Mouse (Mus musculus) hindbrain, embryonic 11.5 days (tissue): ENCODE measurements at regions not wholly inside any gene's neighbourhood (a gene's known extent, or its start where the extent isn't known, plus 50 kb on each side); places are given as distances from the start of the nearest gene placed in this dataset.

Experiments
- ATAC-seq: fragments of 200-750 bp; cut with Nextera tagmentation; 2 replicates; pipeline ENCODE4 v1.8.0; 2017; ENCODE audit warnings: mild to moderate bottlenecking, moderate TSS enrichment, moderate library complexity; ENCODE audit not compliant: low FRiP score
- DNase-seq: peaks from one replicate; pipeline ENCODE4 v3.0.0-alpha.2; 2015; ENCODE audit warnings: low spot score
- H3K27ac ChIP-seq: fragments of 300-500 bp; sonication (generic); 2 replicates; pipeline ENCODE4 v1.5.1; 2014; ENCODE audit warnings: mild to moderate bottlenecking, low read depth, low read length
- H3K27me3 ChIP-seq: fragments of 300-500 bp; sonication (generic); 2 replicates; pipeline ENCODE4 v1.6.1; 2014; ENCODE audit warnings: mild to moderate bottlenecking, low read length, moderate library complexity, mixed read lengths; ENCODE audit not compliant: control insufficient read depth, insufficient read depth
- H3K36me3 ChIP-seq: fragments of 300-500 bp; sonication (generic); 2 replicates; pipeline ENCODE4 v1.6.1; 2014; ENCODE audit warnings: mild to moderate bottlenecking, low read length, moderate library complexity, mixed read lengths; ENCODE audit not compliant: control insufficient read depth, insufficient read depth
- H3K4me1 ChIP-seq: fragments of 300-500 bp; sonication (generic); replicated peaks from 2 replicates; pipeline ENCODE4 v1.6.1; 2014; ENCODE audit warnings: low read length, mixed read lengths; ENCODE audit not compliant: control insufficient read depth, insufficient read depth
- H3K4me2 ChIP-seq: fragments of 300-500 bp; sonication (generic); replicated peaks from 2 replicates; pipeline ENCODE4 v1.6.1; 2014; ENCODE audit warnings: mild to moderate bottlenecking, low read depth, low read length
- H3K4me3 ChIP-seq: fragments of 300-500 bp; sonication (generic); 2 replicates; pipeline ENCODE4 v1.5.1; 2014; ENCODE audit warnings: low read depth, low read length
- H3K9ac ChIP-seq: fragments of 300-500 bp; sonication (generic); 2 replicates; pipeline ENCODE4 v1.6.1; 2014; ENCODE audit warnings: low read depth, low read length
- H3K9me3 ChIP-seq: fragments of 300-500 bp; sonication (generic); 2 replicates; pipeline ENCODE4 v1.6.1; 2016; ENCODE audit warnings: low read length; ENCODE audit not compliant: control insufficient read depth
- WGBS: fragments of 180-500 bp; shearing (Covaris S2); extraction: QIAGEN DNeasy Blood & Tissue Kit; methylation state at CpG from one replicate; pipeline ENCODE4 v1.1.7; 2014; 5-methylcytosine and 5-hydroxymethylcytosine counted together

GRCm38 (mm10) chr6:100052955-100053795 is 234.1 kb downstream of the Rybp start:
- Histone ChIP-seq H3K27ac (no peak overlapping the region), H3K4me2 (no peak overlapping the region), H3K9me3 (no peaks in the 10 kb centered on the region), H3K4me1 (no peaks in the 10 kb centered on the region), H3K27me3 (peaks cover 27% of the 10 kb centered on the region), H3K9ac (no peak overlapping the region), H3K36me3 (no peaks in the 10 kb centered on the region), H3K4me3 (no peak overlapping the region)
- ATAC-seq (no peak), DNase-seq (no peak)
- 70% methylated on average over 8 of the region's 8 CpGs for WGBS

- H3K36me3 ChIP-seq = no peaks in the 10 kb centered on the region
- H3K9ac ChIP-seq = no peak overlapping the region
- H3K9me3 ChIP-seq = no peaks in the 10 kb centered on the region
- ATAC-seq = no peak
- no peak overlapping the region for H3K4me2 ChIP-seq
- H3K27me3 ChIP-seq = peaks cover 29% of the 10 kb centered on the region
- WGBS = 83% methylated on average over 4 of the region's 4 CpGs
- no peaks in the 10 kb centered on the region for H3K4me1 ChIP-seq
- no peak overlapping the region for H3K27ac ChIP-seq
- DNase-seq = no peak
- no peak overlapping the region for H3K4me3 ChIP-seq
These were observed 234.9 kb downstream of the Rybp start for GRCm38 (mm10) chr6:100052406-100052805.

DNA sequence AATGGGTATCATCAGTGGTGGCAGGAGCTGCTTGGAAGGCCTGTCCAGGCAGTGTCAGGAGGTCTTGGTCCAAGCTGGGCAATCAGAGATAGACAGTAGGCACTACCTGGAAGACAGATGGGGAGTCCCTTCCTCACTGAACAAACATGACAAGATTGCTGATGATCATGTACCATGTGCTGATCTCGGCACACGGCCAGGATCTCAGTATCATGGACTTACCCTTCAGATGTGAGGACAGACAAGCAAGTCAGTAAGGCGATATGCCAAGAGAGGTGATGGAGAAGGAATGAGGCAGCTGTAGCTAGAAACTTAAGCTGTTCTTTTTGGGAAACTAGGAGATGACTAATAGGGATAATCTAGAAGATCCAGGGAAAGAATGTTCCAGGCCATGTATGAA is 238.2 kb downstream of the Rybp start:
- H3K9ac ChIP-seq = no peak overlapping the region
- no peaks in the 10 kb centered on the region for H3K9me3 ChIP-seq
- no peak overlapping the region for H3K4me3 ChIP-seq
- H3K27ac ChIP-seq = no peak overlapping the region
- DNase-seq (no peak), ATAC-seq (no peak)
- no peaks in the 10 kb centered on the region for H3K36me3 ChIP-seq
- H3K4me1 ChIP-seq = peaks cover 7% of the 10 kb centered on the region; the same call in 1 of the 2 replicates
- 87% methylated on average over 3 of the region's 3 CpGs for WGBS
- peaks cover 47% of the 10 kb centered on the region for H3K27me3 ChIP-seq
- H3K4me2 ChIP-seq = no peak overlapping the region

DNA sequence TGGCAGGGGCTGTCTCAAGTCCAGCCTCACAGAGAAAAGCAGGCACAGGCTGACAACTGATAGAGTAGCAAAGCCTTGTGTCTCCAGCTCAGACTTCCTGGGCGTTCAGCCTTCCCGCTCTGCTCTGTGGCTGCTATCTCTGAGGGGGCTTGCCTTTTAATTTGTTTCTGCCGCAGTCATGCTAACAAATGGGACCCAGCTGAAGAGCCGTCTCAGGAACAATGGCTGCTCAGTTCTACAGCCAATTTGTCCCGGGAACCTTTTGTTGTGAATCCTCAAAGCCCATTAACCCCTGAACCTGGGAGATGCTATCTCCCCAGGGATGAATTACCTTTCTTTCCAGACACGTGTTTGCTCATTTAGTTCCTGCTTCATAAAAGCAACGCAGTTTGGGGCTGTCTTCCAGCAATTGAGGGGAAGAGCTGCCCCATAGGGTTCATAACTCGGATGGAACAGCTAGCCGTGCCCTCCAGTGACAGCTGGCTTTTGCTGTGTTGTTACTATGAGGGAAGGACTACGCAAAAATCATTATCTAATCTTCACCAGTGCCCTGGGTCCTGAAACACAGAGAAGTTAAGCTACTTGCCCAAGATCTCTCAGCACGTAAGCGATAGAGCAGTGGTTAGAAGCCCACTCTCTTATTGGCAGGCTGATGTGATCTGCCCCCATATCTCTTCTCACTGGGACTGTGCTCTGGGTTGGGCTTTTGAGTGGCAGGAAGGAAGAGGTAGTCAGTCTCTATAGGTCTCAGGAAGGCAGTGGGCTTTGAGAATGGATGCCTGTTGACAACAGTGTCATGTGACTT is 240.9 kb downstream of the Rybp start:
- peaks cover 56% of the 10 kb centered on the region for H3K27me3 ChIP-seq

DNA sequence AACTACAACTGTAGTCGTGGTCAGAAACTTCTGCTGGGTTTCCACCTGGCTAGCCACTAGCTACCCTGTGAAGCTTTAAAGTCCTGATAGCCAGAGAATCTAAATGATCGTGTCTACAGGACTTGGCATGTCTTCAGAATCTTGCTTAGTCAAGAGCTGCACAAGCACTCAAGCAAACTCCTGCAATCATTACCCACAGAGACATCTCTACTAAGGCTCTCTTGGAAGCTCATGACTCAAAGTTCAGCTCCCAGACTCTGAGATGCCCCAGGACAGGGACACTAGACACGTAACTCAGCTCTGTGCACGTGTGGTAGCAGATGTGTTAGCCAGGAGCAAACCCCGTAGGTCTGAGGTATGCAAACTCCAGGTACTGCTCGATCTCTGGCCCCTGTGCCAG is 242.2 kb downstream of the Rybp start:
- Histone ChIP-seq H3K4me1 (peaks cover 7% of the 10 kb centered on the region; the same call in 1 of the 2 replicates), H3K27me3 (peaks cover 56% of the 10 kb centered on the region), H3K4me3 (no peak overlapping the region), H3K9me3 (no peaks in the 10 kb centered on the region), H3K4me2 (no peak overlapping the region), H3K27ac (no peak overlapping the region), H3K36me3 (no peaks in the 10 kb centered on the region), H3K9ac (no peak overlapping the region)
- ATAC-seq (no peak), DNase-seq (no peak)
- 84% methylated on average over 6 of the region's 6 CpGs for WGBS

More for the DNA sequence above, 240.9 kb downstream of the Rybp start:
- Histone ChIP-seq H3K9me3 (no peaks in the 10 kb centered on the region), H3K9ac (no peak overlapping the region), H3K4me2 (no peak overlapping the region), H3K4me1 (peaks cover 7% of the 10 kb centered on the region; the same call in 1 of the 2 replicates), H3K36me3 (no peaks in the 10 kb centered on the region), H3K27ac (no peak overlapping the region), H3K4me3 (no peak overlapping the region)
- ATAC-seq (peak; percentile 81), DNase-seq (peak; percentile 75)
- 17% methylated on average over 12 of the region's 12 CpGs for WGBS

GRCm38 (mm10) chr6:100041161-100041560 is 246.1 kb downstream of the Rybp start:
- Histone ChIP-seq H3K9me3 (no peaks in the 10 kb centered on the region), H3K4me1 (0 out of 2 replicates have a peak, but pooled peaks cover 2% of the 10 kb centered on the region), H3K27ac (no peak overlapping the region), H3K27me3 (peaks cover 34% of the 10 kb centered on the region), H3K4me3 (no peak overlapping the region), H3K9ac (no peak overlapping the region), H3K4me2 (no peak overlapping the region), H3K36me3 (no peaks in the 10 kb centered on the region)
- no peak for ATAC-seq
- no peak for DNase-seq
- WGBS = 47% methylated on average over 5 of the region's 5 CpGs

GRCm38 (mm10) chr6:100040459-100040984 is 246.8 kb downstream of the Rybp start:
- no peaks in the 10 kb centered on the region for H3K4me1 ChIP-seq
- ATAC-seq (no peak), DNase-seq (no peak)
- no peaks in the 10 kb centered on the region for H3K36me3 ChIP-seq
- H3K4me2 ChIP-seq = no peak overlapping the region
- WGBS = 55% methylated on average over 7 of the region's 7 CpGs
- H3K27ac ChIP-seq = no peak overlapping the region
- no peaks in the 10 kb centered on the region for H3K9me3 ChIP-seq
- H3K9ac ChIP-seq = no peak overlapping the region
- H3K4me3 ChIP-seq = no peak overlapping the region
- H3K27me3 ChIP-seq = peaks cover 32% of the 10 kb centered on the region

DNA sequence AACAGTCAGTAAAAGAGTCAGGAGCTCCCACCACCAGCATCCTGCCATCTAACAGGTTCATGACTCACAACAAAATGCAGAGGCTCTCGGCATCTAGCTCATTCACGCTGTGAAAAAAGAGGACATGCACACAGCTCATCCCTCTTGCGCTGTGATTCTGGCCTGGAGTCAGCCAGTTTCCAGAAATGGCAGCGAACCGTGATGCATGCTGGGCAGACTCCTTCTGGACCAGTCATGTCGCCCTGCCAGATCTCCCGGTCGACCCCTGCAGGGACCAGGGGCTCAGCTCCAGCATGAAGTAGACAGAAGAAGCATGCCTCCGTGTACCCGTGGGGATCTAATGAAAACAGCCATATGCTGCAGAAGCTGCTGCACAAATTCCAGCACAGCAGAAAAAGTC is 254.6 kb downstream of the Rybp start:
- Histone ChIP-seq H3K9me3 (no peaks in the 10 kb centered on the region), H3K27me3 (peaks cover 14% of the 10 kb centered on the region), H3K9ac (no peak overlapping the region), H3K4me3 (no peak overlapping the region), H3K4me1 (peaks cover 2% of the 10 kb centered on the region; the same call in 1 of the 2 replicates), H3K36me3 (no peaks in the 10 kb centered on the region), H3K4me2 (no peak overlapping the region), H3K27ac (no peak overlapping the region)
- no peak for ATAC-seq
- no peak for DNase-seq
- WGBS = 74% methylated on average over 10 of the region's 10 CpGs
